Mouse (Mus musculus) limb, embryonic 14.5 days (tissue): ENCODE measurements around the gene Jmjd8. TPM values are rescaled to one million over a fixed set of nuclear protein-coding genes. Genes with fewer than 3 reads are reported as not detected.

Experiments
- ATAC-seq: fragments of 200-750 bp; cut with Nextera tagmentation; 2 replicates; pipeline ENCODE4 v1.8.0; 2017; ENCODE audit warnings: low read depth, moderate number of reproducible peaks, moderate TSS enrichment; ENCODE audit not compliant: low FRiP score
- DNase-seq: peaks from one replicate; pipeline ENCODE4 v3.0.0-alpha.2; 2015; ENCODE audit warnings: low spot score
- H3K27ac ChIP-seq: fragments of 300-500 bp; sonication (generic); replicated peaks from 2 replicates; pipeline ENCODE4 v1.5.1; 2014; ENCODE audit warnings: low read depth, mild to moderate bottlenecking, low read length, moderate library complexity, mixed read lengths
- H3K27me3 ChIP-seq: fragments of 300-500 bp; sonication (generic); 2 replicates; pipeline ENCODE4 v1.6.1; 2014; ENCODE audit warnings: low read length, mixed read lengths; ENCODE audit not compliant: control insufficient read depth, insufficient read depth
- H3K36me3 ChIP-seq: fragments of 300-500 bp; sonication (generic); 2 replicates; pipeline ENCODE4 v1.6.1; 2014; ENCODE audit warnings: mild to moderate bottlenecking, low read length, moderate library complexity, mixed read lengths; ENCODE audit not compliant: control insufficient read depth, insufficient read depth
- H3K4me1 ChIP-seq: fragments of 300-500 bp; sonication (generic); 2 replicates; pipeline ENCODE4 v1.6.1; 2014; ENCODE audit warnings: antibody characterized with exemption, low read length, mixed read lengths; ENCODE audit not compliant: control insufficient read depth, insufficient read depth
- H3K4me2 ChIP-seq: fragments of 300-500 bp; sonication (generic); replicated peaks from 2 replicates; pipeline ENCODE4 v1.6.1; 2014; ENCODE audit warnings: low read depth, mild to moderate bottlenecking, low read length, moderate library complexity; ENCODE audit not compliant: severe bottlenecking
- H3K4me3 ChIP-seq: fragments of 300-500 bp; sonication (generic); replicated peaks from 2 replicates; pipeline ENCODE4 v1.5.1; 2014; ENCODE audit warnings: low read length
- H3K9ac ChIP-seq: fragments of 300-500 bp; sonication (generic); 2 replicates; pipeline ENCODE4 v1.6.1; 2014; ENCODE audit warnings: mild to moderate bottlenecking, low read depth, low read length, moderate library complexity; ENCODE audit not compliant: severe bottlenecking
- H3K9me3 ChIP-seq: fragments of 300-500 bp; sonication (generic); 2 replicates; pipeline ENCODE4 v1.6.1; 2016; ENCODE audit warnings: low read length; ENCODE audit not compliant: control insufficient read depth
- POLR2A ChIP-seq: fragments of 200-500 bp; IDR thresholded peaks from 2 replicates; pipeline ENCODE4 v1.8.0; 2012; ENCODE audit warnings: inconsistent platforms, mild to moderate bottlenecking, moderate library complexity, borderline replicate concordance; ENCODE audit not compliant: insufficient read depth, insufficient read length; ENCODE audit errors: extremely low read depth
- WGBS: fragments of 180-500 bp; shearing (Covaris S2); extraction: QIAGEN DNeasy Blood & Tissue Kit; methylation state at CpG from one replicate; pipeline ENCODE4 v1.1.7; 2014; 5-methylcytosine and 5-hydroxymethylcytosine counted together
- polyA plus RNA-seq, 2 experiments: library from polyadenylated mRNA; depleted of rRNA in 1 of 2; stranded (reverse) in 1 of 2; unstranded in 1 of 2; fragments of >200 nt; fragmentation: Nextera tagmentation in 1 of 2; extraction: Ambion mirVana in 1 of 2; gene quantifications; 2 replicates each; pipeline versions ENCODE4 v1.2.1 to v1.2.3; 2012 to 2014

Gene Jmjd8
- polyA plus RNA-seq, 2 experiments = 41.5 to 64.4 TPM

DNA sequence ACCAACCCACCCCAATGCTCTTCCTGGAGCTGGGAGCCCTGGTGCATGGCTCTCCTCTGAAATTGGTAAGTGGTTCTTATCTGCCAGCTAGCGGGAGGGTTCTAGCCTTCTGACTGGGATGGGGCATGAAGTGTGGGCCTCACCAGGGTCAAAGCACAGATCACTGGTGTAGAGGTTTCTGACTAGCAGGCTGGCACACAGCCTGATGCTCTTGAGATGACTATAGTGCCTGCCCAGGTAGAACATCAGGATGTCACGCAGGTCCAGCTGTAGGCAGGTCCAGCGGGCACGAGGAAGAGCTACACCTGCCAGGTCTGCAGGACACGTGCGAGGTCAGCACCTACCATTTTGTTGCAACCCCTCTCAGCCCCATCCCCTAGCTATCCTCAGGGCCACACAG is 31.6 kb downstream of the Jmjd8 start:
- no peak for DNase-seq
- ATAC-seq = no peak

DNA sequence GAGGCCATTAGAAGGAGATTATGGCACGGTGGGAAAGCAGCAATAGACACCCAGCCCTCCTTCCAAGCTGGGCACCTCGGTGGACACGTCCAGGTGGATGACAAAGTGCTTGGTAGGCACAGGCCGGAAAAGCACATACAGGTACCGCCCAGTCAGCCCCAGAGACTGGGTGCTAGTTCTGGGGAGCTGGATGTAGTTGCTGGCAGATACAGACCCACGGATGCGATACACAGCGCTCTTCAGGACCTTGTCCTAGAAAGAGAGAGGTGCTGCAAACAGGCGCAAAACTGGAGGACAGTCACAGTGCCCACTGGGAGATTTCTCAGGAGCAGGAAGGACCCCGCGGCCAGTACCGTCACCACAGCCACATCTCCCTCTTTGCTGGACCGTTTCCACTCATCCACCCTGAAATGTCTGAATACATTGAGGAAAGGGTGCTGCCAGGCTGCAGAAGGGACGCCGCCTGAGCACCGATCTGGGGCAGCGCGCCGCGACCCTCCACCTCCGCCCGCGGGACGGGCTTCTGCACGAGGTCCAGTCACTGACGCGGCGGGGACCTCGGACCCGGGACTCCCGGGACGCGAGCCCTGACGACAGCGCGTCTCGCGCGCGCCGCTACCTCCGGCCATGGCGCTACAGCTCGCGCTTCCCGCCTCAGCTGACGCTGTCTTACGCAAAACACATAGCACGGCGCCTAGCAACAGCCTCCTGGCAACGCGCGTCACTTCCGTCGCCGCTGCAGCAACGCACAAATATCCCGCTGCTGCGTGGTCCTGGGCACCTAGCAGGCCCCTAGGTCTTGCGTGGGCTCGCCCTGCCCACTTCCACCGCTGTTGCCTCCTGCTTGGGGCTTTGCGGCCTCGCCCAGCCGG is 32.4 kb downstream of the Jmjd8 start, which contains the start of gene Wdr90:
Gene Wdr90 (minus strand): TSS at position 670 of the 872 bp plus-strand sequence.
- peak within 1 kb of the TSS; percentile 77 for H3K9ac ChIP-seq
- H3K36me3 ChIP-seq = 0 out of 2 replicates have a peak, but pooled peaks cover 1% of the 10 kb centered on the region
- peak within 1 kb of the TSS; percentile 86 for H3K27ac ChIP-seq
- no peaks in the 10 kb centered on the region for H3K9me3 ChIP-seq
- peak within 1 kb of the TSS; percentile 63 for H3K4me3 ChIP-seq
- ATAC-seq (peak; percentile 95), DNase-seq (peak; percentile 94)
- H3K4me2 ChIP-seq = peak within 1 kb of the TSS; percentile 88
- 4% methylated on average over 43 of the region's 65 CpGs for WGBS
- 0 out of 2 replicates have a peak, but pooled peaks have one; percentile 51 for TF ChIP-seq POLR2A
- H3K27me3 ChIP-seq = no peaks in the 10 kb centered on the region
- peaks cover 13% of the 10 kb centered on the region for H3K4me1 ChIP-seq

More for the DNA sequence above, 31.6 kb downstream of the Jmjd8 start:
- Histone ChIP-seq H3K4me1 (peaks cover 13% of the 10 kb centered on the region), H3K4me2 (peak overlapping the region; percentile 88), H3K9me3 (no peaks in the 10 kb centered on the region), H3K36me3 (peaks cover 8% of the 10 kb centered on the region; the same call in 1 of the 2 replicates), H3K9ac (0 out of 2 replicates have a peak overlapping the region, but pooled peaks have one; percentile 2), H3K4me3 (peak overlapping the region; percentile 63; the same call in 1 of the 2 replicates), H3K27me3 (no peaks in the 10 kb centered on the region), H3K27ac (no peak overlapping the region)
- WGBS = 91% methylated on average over 6 of the region's 6 CpGs
- no peak for TF ChIP-seq POLR2A

DNA sequence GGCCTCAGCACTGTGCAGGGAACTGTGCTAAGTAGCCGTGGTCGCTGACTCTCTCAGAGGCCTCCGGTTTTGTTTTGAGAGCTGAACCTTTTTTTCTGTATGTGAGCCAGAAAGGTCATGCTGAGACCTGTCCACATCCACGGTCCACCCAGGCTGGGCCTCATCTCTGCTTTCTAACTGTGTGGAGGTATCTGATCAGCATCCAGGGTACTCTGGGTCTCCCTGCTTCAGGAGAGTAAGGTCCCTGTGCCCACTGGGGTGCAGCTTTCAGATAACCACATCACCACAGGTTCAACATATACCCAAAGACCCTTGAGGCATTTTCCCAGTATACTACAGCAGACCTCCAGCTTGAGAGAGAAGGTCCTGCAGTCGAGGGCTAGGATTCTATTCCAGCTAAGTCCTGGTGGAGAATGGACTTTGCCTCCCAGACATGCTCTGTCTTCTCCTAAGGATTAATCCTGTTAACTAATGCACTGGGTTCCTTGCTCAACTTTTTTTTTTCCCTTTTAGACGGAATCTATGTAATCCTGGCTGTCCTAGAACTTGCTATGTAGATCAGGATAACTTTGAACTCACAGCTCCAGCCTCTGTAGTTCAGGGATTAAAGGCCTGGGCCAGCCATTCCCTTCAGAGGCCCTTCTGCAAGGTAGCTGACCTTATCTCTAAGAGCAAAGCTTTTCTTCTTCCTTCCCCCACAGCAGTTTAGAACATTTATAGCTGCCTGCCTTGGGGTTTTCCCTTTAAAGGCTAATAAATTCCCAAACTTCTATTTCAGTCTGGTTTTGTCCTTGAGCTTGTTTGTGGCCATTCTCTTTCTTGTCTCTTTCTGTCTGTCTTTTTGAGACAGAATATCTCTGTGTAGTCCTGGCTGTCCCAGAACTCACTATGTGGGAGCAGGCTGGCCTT is 33.3 kb downstream of the Jmjd8 start:
- Histone ChIP-seq H3K9me3 (no peaks in the 10 kb centered on the region), H3K9ac (peak overlapping the region; percentile 77), H3K36me3 (no peaks in the 10 kb centered on the region), H3K4me1 (peaks cover 13% of the 10 kb centered on the region), H3K27ac (peak overlapping the region; percentile 86), H3K4me3 (peak overlapping the region; percentile 63), H3K27me3 (no peaks in the 10 kb centered on the region), H3K4me2 (peak overlapping the region; percentile 88)
- no peak for DNase-seq
- ATAC-seq = no peak; the same call in none of the 2 replicates
- TF ChIP-seq POLR2A = no peak
- WGBS = 5% methylated on average over 6 of the region's 6 CpGs

DNA sequence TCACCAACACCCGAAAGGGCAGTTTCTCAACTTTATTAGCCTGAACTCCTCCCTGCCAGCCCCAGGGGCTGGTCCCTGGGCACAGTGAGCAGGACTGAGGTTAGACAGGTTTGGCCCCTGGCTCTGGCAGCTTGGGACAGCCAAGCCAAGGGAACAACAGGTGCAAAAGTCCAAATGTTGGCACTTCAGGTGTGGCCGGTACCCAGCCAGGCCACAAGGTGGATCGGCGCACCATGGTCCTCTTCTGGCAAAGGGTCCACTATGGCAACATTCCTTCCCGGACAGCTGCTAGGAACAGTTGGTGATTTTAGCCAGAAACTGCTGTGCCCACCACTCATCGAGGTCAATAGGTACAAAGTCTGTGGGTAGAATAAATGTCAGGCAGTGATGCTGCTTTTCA is 35.0 kb downstream of the Jmjd8 start:
- Histone ChIP-seq H3K4me2 (no peak overlapping the region), H3K9ac (no peak overlapping the region), H3K36me3 (no peaks in the 10 kb centered on the region), H3K4me3 (no peak overlapping the region), H3K4me1 (peaks cover 20% of the 10 kb centered on the region), H3K27me3 (no peaks in the 10 kb centered on the region), H3K9me3 (no peaks in the 10 kb centered on the region), H3K27ac (no peak overlapping the region)
- no peak for TF ChIP-seq POLR2A
- DNase-seq = no peak
- WGBS = 85% methylated on average over 6 of the region's 6 CpGs
- ATAC-seq = no peak

DNA sequence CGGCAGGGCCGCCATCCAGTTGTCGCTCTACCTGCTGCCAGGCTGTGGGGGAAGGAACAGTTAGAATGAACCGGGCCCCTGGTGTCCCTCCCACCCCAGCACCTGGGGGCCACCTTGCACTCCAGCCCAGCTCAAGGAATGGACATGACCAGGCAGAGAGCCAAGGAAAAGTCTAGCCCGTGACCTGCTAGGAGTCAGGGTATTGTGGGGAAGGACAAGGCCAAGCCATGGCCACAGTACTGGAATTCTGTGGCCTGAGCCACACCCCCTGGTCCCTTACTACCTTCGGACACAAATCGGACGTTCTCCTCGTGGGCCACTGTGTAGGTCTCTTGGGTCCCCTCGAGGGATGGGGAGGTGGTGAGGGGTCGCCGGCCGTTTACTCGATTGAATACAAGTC is 35.6 kb downstream of the Jmjd8 start:
- no peak overlapping the region for H3K9ac ChIP-seq
- ATAC-seq (no peak), DNase-seq (no peak)
- no peak overlapping the region for H3K27ac ChIP-seq
- no peak for TF ChIP-seq POLR2A
- H3K27me3 ChIP-seq = no peaks in the 10 kb centered on the region
- peaks cover 25% of the 10 kb centered on the region for H3K4me1 ChIP-seq
- no peaks in the 10 kb centered on the region for H3K9me3 ChIP-seq
- no peak overlapping the region for H3K4me3 ChIP-seq
- no peak overlapping the region for H3K4me2 ChIP-seq
- WGBS = 90% methylated on average over 14 of the region's 14 CpGs
- H3K36me3 ChIP-seq = no peaks in the 10 kb centered on the region
